Comparison of ENCODE assay signal across 20 mouse cellular contexts in genomic region chr15:12714322-12714721, GRCm38 (mm10). TPM values are rescaled to one million over a fixed set of nuclear protein-coding genes. Genes with fewer than 3 reads are reported as not detected.
DNase-seq lines count a peak whose midpoint lies in the region; ATAC-seq and TF ChIP-seq lines count a peak whose summit lies in the region.
"Had no signal": no experiment of that assay in that cellular context is flagged by ENCODE, and none has a peak within 500 bp of the region (broad histone marks: within the 10 kb centered on the region; RNA-seq: fewer than 3 reads in every experiment).

No protein-coding gene starts in this region.

- intact Hi-C loops in heart, postnatal 14 days (cut with DNase I), result no loop called here
- intact Hi-C loops in left cerebral cortex, adult 2 months (cut with DNase I), result no loop called here

- no peaks in the 10 kb centered on the region for H3K9me3 ChIP-seq in heart, embryonic 15.5 days (replicated peaks)
- H3K9me3 ChIP-seq: embryonic facial prominence, embryonic 15.5 days; neural tube, embryonic 12.5 days had no signal

- peaks cover 28% of the 10 kb centered on the region for H3K4me1 ChIP-seq in heart, embryonic 15.5 days (replicated peaks)
- H3K4me1 ChIP-seq: embryonic facial prominence, embryonic 15.5 days; hindbrain, embryonic 10.5 days; midbrain, embryonic 10.5 days; neural tube, embryonic 12.5 days had no signal

- no peak overlapping the region for H3K4me3 ChIP-seq in heart, embryonic 15.5 days
- H3K4me3 ChIP-seq in left cerebral cortex, adult 2 months, result no peak overlapping the region
- H3K4me3 ChIP-seq: embryonic facial prominence, embryonic 15.5 days; hindbrain, embryonic 10.5 days; midbrain, embryonic 10.5 days; neural tube, embryonic 12.5 days had no signal

- H3K27me3 ChIP-seq in heart, embryonic 15.5 days, result no peaks in the 10 kb centered on the region
- H3K27me3 ChIP-seq: embryonic facial prominence, embryonic 15.5 days; neural tube, embryonic 12.5 days had no signal

- no peak for TF ChIP-seq CTCF in left cerebral cortex, adult 2 months (IDR thresholded peaks at IDR 0.05)

- no peak overlapping the region for H3K4me2 ChIP-seq in heart, embryonic 15.5 days
- H3K4me2 ChIP-seq: embryonic facial prominence, embryonic 15.5 days; neural tube, embryonic 12.5 days had no signal

- 47% methylated on average over 2 of the region's 2 CpGs for WGBS in heart, embryonic 15.5 days

- no peaks in the 10 kb centered on the region for H3K36me3 ChIP-seq in heart, embryonic 15.5 days
- H3K36me3 ChIP-seq: embryonic facial prominence, embryonic 15.5 days; neural tube, embryonic 12.5 days had no signal

- no peak for DNase-seq in frontal cortex, postnatal 25 days (ENCODE audit: low spot score in 2 of 2)
- peak; percentile 61 for DNase-seq in heart, adult 8-10 months (ENCODE audit: low spot score)
- DNase-seq in heart, postnatal 14 days, result no peak
- peak; percentile 45 for DNase-seq in brain, adult 2 months (ENCODE audit: low read depth, low spot score)
- no peak for DNase-seq in left cerebral cortex, adult 9 months (ENCODE audit: low spot score in 2 of 2)
- DNase-seq in left cerebral cortex, adult 2 months (ENCODE audit: extremely low spot score in 1 of 2, low spot score in 2 of 2), result no peak
- DNase-seq: cerebellum, adult 9-11 months; embryo, embryonic 11 days; lung, adult 18-20 months; lung, postnatal 4 days; spleen, adult 18-20 months; thymus, adult 2 months had no signal

- peak overlapping the region; percentile 84 for H3K27ac ChIP-seq in heart, embryonic 15.5 days
- no peak overlapping the region for H3K27ac ChIP-seq in left cerebral cortex, adult 2 months
- H3K27ac ChIP-seq: embryonic facial prominence, embryonic 15.5 days; hindbrain, embryonic 10.5 days; kidney, postnatal 0 days; midbrain, embryonic 10.5 days; neural tube, embryonic 12.5 days had no signal

- ATAC-seq in frontal cortex, adult (ENCODE audit: low TSS enrichment), result 0 out of 2 replicates have a peak, but pooled peaks have one; percentile 34
- peak; percentile 76 for ATAC-seq in heart, embryonic 15.5 days (replicated peaks; ENCODE audit: insufficient number of reproducible peaks, insufficient read depth, low FRiP score, low read depth)
- ATAC-seq: inflammation-experienced regulatory T-cells, adult 6 months had no signal

- no peak overlapping the region for H3K9ac ChIP-seq in heart, embryonic 15.5 days
- H3K9ac ChIP-seq: embryonic facial prominence, embryonic 15.5 days; neural tube, embryonic 12.5 days had no signal

RNA-seq across cellular contexts. Expression of gene Pdzd2, which starts 25.4 kb away (rescaled TPM):
- 10 to 100 TPM; 65.7 to 97.5 (median 80.6) TPM for total RNA-seq in heart, adult 8-10 months (2022)
- total RNA-seq in heart, postnatal 14 days (2021), result 100 to 1,000 TPM; 136 to 185 TPM
- polyA plus RNA-seq in heart, embryonic 15.5 days (2015; fragmentation: Nextera tagmentation; extraction: Ambion mirVana), result 18.7 and 21.2 TPM in 2 replicates
- 10 to 100 TPM; 86.1 to 93.1 TPM for total RNA-seq in left cerebral cortex, adult 2 months (2021)

Comparison
In these comparisons a context has a peak if more than half of its experiments do, and no peak if none do; other contexts are left out.
1. DNase-seq: peak in heart, adult 8-10 months (single experiment) and brain, adult 2 months (single experiment); none in frontal cortex, postnatal 25 days (0 of 2), heart, postnatal 14 days (0 of 2), left cerebral cortex, adult 9 months (0 of 2) and left cerebral cortex, adult 2 months (0 of 2).